Mouse (Mus musculus) neural tube, embryonic 14.5 days (tissue): ENCODE measurements around the gene Oscar. TPM values are rescaled to one million over a fixed set of nuclear protein-coding genes. Genes with fewer than 3 reads are reported as not detected.
"Not testable (repeated sequence)": the region's sequence is repeated elsewhere in the genome, so short reads cannot be mapped to it uniquely, and the experiment has no call there.

ENCODE experiments used
- ATAC-seq: fragments of 200-750 bp; cut with Nextera tagmentation; 2 replicates; pipeline ENCODE4 v1.8.0; 2017; ENCODE audit warnings: low read depth, mild to moderate bottlenecking, moderate TSS enrichment, moderate library complexity
- H3K27ac ChIP-seq: fragments of 300-500 bp; sonication (generic); 2 replicates; pipeline ENCODE4 v1.5.1; 2014; ENCODE audit warnings: low read depth, mild to moderate bottlenecking, control low read depth, low read length, moderate library complexity, mixed read lengths
- H3K27me3 ChIP-seq: fragments of 300-500 bp; sonication (generic); 2 replicates; pipeline ENCODE4 v1.6.1; 2014; ENCODE audit warnings: low read length; ENCODE audit not compliant: control insufficient read depth, insufficient read depth
- H3K36me3 ChIP-seq: fragments of 300-500 bp; sonication (generic); 2 replicates; pipeline ENCODE4 v1.6.1; 2014; ENCODE audit warnings: low read length, mixed read lengths; ENCODE audit not compliant: control insufficient read depth, insufficient read depth
- H3K4me1 ChIP-seq: fragments of 300-500 bp; sonication (generic); 2 replicates; pipeline ENCODE4 v1.6.1; 2014; ENCODE audit warnings: low read length; ENCODE audit not compliant: control insufficient read depth, insufficient read depth
- H3K4me2 ChIP-seq: fragments of 300-500 bp; sonication (generic); 2 replicates; pipeline ENCODE4 v1.6.1; 2014; ENCODE audit warnings: mild to moderate bottlenecking, low read depth, low read length, control low read depth
- H3K4me3 ChIP-seq: fragments of 300-500 bp; sonication (generic); 2 replicates; pipeline ENCODE4 v1.5.1; 2014; ENCODE audit warnings: low read depth, low read length, control low read depth, mixed read lengths
- H3K9ac ChIP-seq: fragments of 300-500 bp; sonication (generic); replicated peaks from 2 replicates; pipeline ENCODE4 v1.6.1; 2014; ENCODE audit warnings: low read depth, mild to moderate bottlenecking, control low read depth, low read length, mixed read lengths
- H3K9me3 ChIP-seq: fragments of 300-500 bp; sonication (generic); 2 replicates; pipeline ENCODE4 v1.6.1; 2016; ENCODE audit warnings: low read length; ENCODE audit not compliant: control insufficient read depth
- WGBS: fragments of 180-500 bp; shearing (Covaris S2); extraction: QIAGEN DNeasy Blood & Tissue Kit; methylation state at CpG from one replicate; pipeline ENCODE4 v1.1.7; 2014; 5-methylcytosine and 5-hydroxymethylcytosine counted together
- polyA plus RNA-seq: library from polyadenylated mRNA; unstranded; fragments of >200 nt; fragmentation: Nextera tagmentation; extraction: Ambion mirVana; gene quantifications from 2 replicates; pipeline ENCODE4 v1.2.1, GENCODE M21; 2014

Oscar gene
- polyA plus RNA-seq, 1 experiment from 2014 or later, result 0.63 TPM

- Histone ChIP-seq H3K4me2 (no peak overlapping the region), H3K9me3 (no peaks in the 10 kb centered on the region), H3K27me3 (no peaks in the 10 kb centered on the region), H3K27ac (no peak overlapping the region), H3K36me3 (no peaks in the 10 kb centered on the region), H3K4me3 (no peak overlapping the region), H3K9ac (no peak overlapping the region), H3K4me1 (no peaks in the 10 kb centered on the region)
- no peak for ATAC-seq
- WGBS, result 54% methylated on average over 6 of the region's 6 CpGs
These were observed 36.9 kb downstream of the Oscar start for GRCm38 (mm10) chr7:3578952-3579546.

GRCm38 (mm10) chr7:3578196-3578595, 37.8 kb downstream of the Oscar start:
- H3K9ac ChIP-seq, result no peak overlapping the region
- H3K27me3 ChIP-seq, result no peaks in the 10 kb centered on the region
- H3K4me3 ChIP-seq, result no peak overlapping the region
- H3K4me2 ChIP-seq, result no peak overlapping the region
- H3K27ac ChIP-seq, result no peak overlapping the region
- H3K4me1 ChIP-seq, result no peaks in the 10 kb centered on the region
- WGBS, result 92% methylated on average over 2 of the region's 2 CpGs
- H3K9me3 ChIP-seq, result no peaks in the 10 kb centered on the region
- no peaks in the 10 kb centered on the region for H3K36me3 ChIP-seq
- no peak for ATAC-seq

GRCm38 (mm10) chr7:3576354-3577124, 39.4 kb downstream of the Oscar start:
- Histone ChIP-seq H3K4me3 (no peak overlapping the region), H3K9ac (no peak overlapping the region), H3K4me1 (no peaks in the 10 kb centered on the region), H3K36me3 (no peaks in the 10 kb centered on the region), H3K27me3 (no peaks in the 10 kb centered on the region), H3K4me2 (no peak overlapping the region), H3K27ac (no peak overlapping the region), H3K9me3 (no peaks in the 10 kb centered on the region)
- ATAC-seq, result no peak
- WGBS, result 84% methylated on average over 5 of the region's 5 CpGs

GRCm38 (mm10) chr7:3574216-3574615, 41.7 kb downstream of the Oscar start:
- Histone ChIP-seq H3K36me3 (no peaks in the 10 kb centered on the region), H3K9ac (no peak overlapping the region), H3K27me3 (no peaks in the 10 kb centered on the region), H3K4me3 (no peak overlapping the region), H3K4me2 (no peak overlapping the region), H3K4me1 (no peaks in the 10 kb centered on the region), H3K9me3 (no peaks in the 10 kb centered on the region), H3K27ac (no peak overlapping the region)
- 67% methylated on average over 5 of the region's 5 CpGs for WGBS
- no peak for ATAC-seq

DNA sequence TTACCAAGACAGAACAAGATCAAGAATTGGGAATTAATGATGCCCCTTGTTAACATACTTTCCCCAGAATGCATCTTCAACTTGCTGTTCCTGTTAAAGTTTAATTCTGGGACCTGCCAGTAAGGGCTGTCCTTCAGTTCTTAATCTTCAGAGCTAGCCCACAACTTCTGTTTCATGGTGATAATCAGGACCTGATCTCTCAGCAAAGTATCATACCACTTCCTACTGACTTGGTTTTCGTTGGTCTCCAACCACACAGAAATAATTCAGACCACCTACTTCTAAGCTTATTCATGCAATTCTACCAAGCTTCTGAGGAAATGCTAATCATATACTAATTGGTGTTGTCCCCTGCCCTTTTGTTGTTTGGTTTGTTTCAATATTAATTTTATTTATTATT, 44.1 kb downstream of the Oscar start:
- Histone ChIP-seq H3K4me3 (no peak overlapping the region), H3K4me2 (no peak overlapping the region), H3K27ac (no peak overlapping the region), H3K9ac (no peak overlapping the region), H3K27me3 (no peaks in the 10 kb centered on the region), H3K9me3 (no peaks in the 10 kb centered on the region), H3K36me3 (no peaks in the 10 kb centered on the region), H3K4me1 (no peaks in the 10 kb centered on the region)
- WGBS, result 81% methylated on average over 1 of the region's 1 CpGs
- ATAC-seq, result no peak

- 87% methylated on average over 3 of the region's 3 CpGs for WGBS
- ATAC-seq, result not testable (repeated sequence)
These were observed 45.4 kb downstream of the Oscar start for GRCm38 (mm10) chr7:3570580-3570979.

GRCm38 (mm10) chr7:3569725-3570124, 46.2 kb downstream of the Oscar start:
- H3K4me1 ChIP-seq, result no peaks in the 10 kb centered on the region

More at GRCm38 (mm10) chr7:3570580-3570979, 45.4 kb downstream of the Oscar start:
- not testable (repeated sequence) for H3K27me3 ChIP-seq, H3K36me3 ChIP-seq, H3K4me2 ChIP-seq, H3K9ac ChIP-seq, H3K9me3 ChIP-seq, H3K4me1 ChIP-seq, H3K27ac ChIP-seq, H3K4me3 ChIP-seq

DNA sequence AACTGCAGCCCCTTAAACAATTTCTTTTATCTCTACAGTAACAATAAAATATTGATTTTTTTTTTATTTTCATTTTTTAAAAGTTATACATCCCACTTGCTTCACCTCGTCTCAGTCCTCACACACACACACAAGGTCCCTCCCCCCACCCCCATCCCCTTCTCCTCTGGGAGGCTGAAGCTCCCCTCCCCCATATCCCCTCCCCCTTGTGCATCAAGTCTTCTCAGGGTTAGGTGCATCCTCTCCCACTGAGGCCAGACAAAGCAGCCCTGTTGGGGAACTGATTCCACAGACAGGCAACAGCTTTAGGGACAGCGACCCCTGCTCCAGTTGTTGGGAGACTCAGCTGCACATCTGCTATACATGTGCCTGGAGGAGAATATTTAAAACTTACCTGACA, 48.6 kb downstream of the Oscar start:
- Histone ChIP-seq H3K9me3 (no peaks in the 10 kb centered on the region), H3K36me3 (no peaks in the 10 kb centered on the region), H3K27me3 (no peaks in the 10 kb centered on the region), H3K4me2 (no peak overlapping the region), H3K4me3 (no peak overlapping the region), H3K9ac (no peak overlapping the region), H3K4me1 (no peaks in the 10 kb centered on the region), H3K27ac (no peak overlapping the region)
- WGBS, result 18% methylated on average over 2 of the region's 2 CpGs
- ATAC-seq, result no peak

More at GRCm38 (mm10) chr7:3569725-3570124, 46.2 kb downstream of the Oscar start:
- Histone ChIP-seq H3K27ac (no peak overlapping the region), H3K27me3 (no peaks in the 10 kb centered on the region), H3K9ac (no peak overlapping the region), H3K4me3 (no peak overlapping the region), H3K9me3 (no peaks in the 10 kb centered on the region), H3K4me2 (no peak overlapping the region), H3K36me3 (no peaks in the 10 kb centered on the region)
- WGBS, result 71% methylated on average over 6 of the region's 6 CpGs
- ATAC-seq, result no peak
